Mouse (Mus musculus) 416B (cell line): Measurements from ENCODE around the gene Olfr1189.
"Not testable (repeated sequence)": the region's sequence is repeated elsewhere in the genome, so short reads cannot be mapped to it uniquely, and the experiment has no call there.

ENCODE experiments used
- DNase-seq: peaks from one replicate; pipeline ENCODE4 v3.0.0; 2011; ENCODE audit warnings: low read depth

Olfr1189 gene

GRCm38 (mm10) chr2:88586154-88586553 is at the start of gene Olfr1189:
TSS of gene Olfr1189 (plus strand) at chr2:88586454.
- DNase-seq = no peak

- no peak for DNase-seq
These were observed 29.6 kb upstream of the Olfr1189 start, which contains the start of gene Olfr1188 for GRCm38 (mm10) chr2:88556635-88557034. TSS of gene Olfr1188 (plus strand) at chr2:88556935.

GRCm38 (mm10) chr2:88572696-88573095 is 13.6 kb upstream of the Olfr1189 start:
- not testable (repeated sequence) for DNase-seq

GRCm38 (mm10) chr2:88640242-88640641 is 54.0 kb downstream of the Olfr1189 start, which contains the start of gene Olfr1191-ps1:
TSS of gene Olfr1191-ps1 (plus strand) at chr2:88640542.
- DNase-seq = not testable (repeated sequence)
